Mouse (Mus musculus) retina, adult 2 months (tissue): ENCODE measurements at regions not wholly inside any gene's neighbourhood (a gene's known extent, or its start where the extent isn't known, plus 50 kb on each side); places are given as distances from the start of the nearest gene placed in this dataset.

Source experiments
- DNase-seq: peaks from one replicate; pipeline ENCODE4 v3.0.0-alpha.2; 2012; ENCODE audit warnings: low read depth, low spot score

- DNase-seq: no peak
Measured at GRCm38 (mm10) chr2:117399487-117399886, 56.7 kb upstream of the Rasgrp1 start.

GRCm38 (mm10) chr2:117403425-117404175 lies 60.8 kb upstream of the Rasgrp1 start:
- DNase-seq: no peak

- DNase-seq: no peak
Measured at GRCm38 (mm10) chr2:117405453-117405852, 62.7 kb upstream of the Rasgrp1 start.

GRCm38 (mm10) chr2:117408241-117408640 lies 65.4 kb upstream of the Rasgrp1 start:
- no peak for DNase-seq

GRCm38 (mm10) chr2:117412045-117412606 lies 69.3 kb upstream of the Rasgrp1 start:
- no peak for DNase-seq

GRCm38 (mm10) chr2:117417229-117417970 lies 74.6 kb upstream of the Rasgrp1 start:
- no peak for DNase-seq

GRCm38 (mm10) chr2:117418121-117418615 lies 75.4 kb upstream of the Rasgrp1 start:
- no peak for DNase-seq

GRCm38 (mm10) chr2:117418711-117419110 lies 75.9 kb upstream of the Rasgrp1 start:
- no peak for DNase-seq

- DNase-seq: no peak
Measured at GRCm38 (mm10) chr2:117421376-117421775, 78.6 kb upstream of the Rasgrp1 start.

- no peak for DNase-seq
Measured at GRCm38 (mm10) chr2:117422756-117423155, 80.0 kb upstream of the Rasgrp1 start.

- DNase-seq: no peak
Measured at GRCm38 (mm10) chr2:117429205-117429604, 86.4 kb upstream of the Rasgrp1 start.

- no peak for DNase-seq
Measured at GRCm38 (mm10) chr2:117432010-117432409, 89.2 kb upstream of the Rasgrp1 start.

- DNase-seq: no peak
Measured at GRCm38 (mm10) chr2:117432923-117433322, 90.1 kb upstream of the Rasgrp1 start.

- DNase-seq: no peak
Measured at GRCm38 (mm10) chr2:117433482-117433881, 90.7 kb upstream of the Rasgrp1 start.

GRCm38 (mm10) chr2:117438079-117438478 lies 95.3 kb upstream of the Rasgrp1 start:
- DNase-seq: no peak

- peak; percentile 25 for DNase-seq
Measured at GRCm38 (mm10) chr2:117438586-117439371, 96.0 kb upstream of the Rasgrp1 start.

- no peak for DNase-seq
Measured at GRCm38 (mm10) chr2:117439372-117440183, 96.8 kb upstream of the Rasgrp1 start.

- no peak for DNase-seq
Measured at GRCm38 (mm10) chr2:117440801-117441281, 98.0 kb upstream of the Rasgrp1 start.

GRCm38 (mm10) chr2:117442862-117443261 lies 100.1 kb upstream of the Rasgrp1 start:
- DNase-seq: no peak

- no peak for DNase-seq
Measured at GRCm38 (mm10) chr2:117444671-117445070, 101.9 kb upstream of the Rasgrp1 start.

- DNase-seq: no peak
Measured at GRCm38 (mm10) chr2:117446876-117447275, 104.1 kb upstream of the Rasgrp1 start.
